Mouse (Mus musculus) urinary bladder, postnatal 14 days (tissue): Measurements from ENCODE around the gene Isoc2a.
A peak's percentile ranks its signal among the peaks of the same experiment; 100 is the strongest.
"Not testable (repeated sequence)": the region's sequence is repeated elsewhere in the genome, so short reads cannot be mapped to it uniquely, and the experiment has no call there.

Source experiments
- DNase-seq: peaks from one replicate; pipeline ENCODE4 v3.0.0; 2021; ENCODE audit warnings: low spot score

Isoc2a gene

DNA sequence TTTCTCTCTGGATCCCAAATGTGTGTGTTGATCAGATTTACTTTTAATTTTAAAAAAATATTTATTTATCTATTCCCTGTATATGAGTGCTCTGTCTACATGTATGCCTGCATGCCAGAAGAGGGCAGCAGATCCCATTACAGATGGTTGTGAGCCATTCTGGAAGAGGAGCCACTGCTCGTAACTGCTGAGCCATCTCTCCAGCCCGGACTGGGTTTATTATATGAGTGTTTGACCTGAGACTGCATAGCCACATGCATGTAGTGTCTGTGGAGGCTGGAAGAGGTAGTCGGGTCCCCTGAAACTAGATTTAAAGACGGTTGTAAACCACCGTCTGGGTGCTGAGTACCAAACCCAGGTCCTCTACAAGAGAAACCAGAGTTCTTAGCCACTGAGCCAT, 11.9 kb upstream of the Isoc2a start:
- DNase-seq: peak; percentile 49

DNA sequence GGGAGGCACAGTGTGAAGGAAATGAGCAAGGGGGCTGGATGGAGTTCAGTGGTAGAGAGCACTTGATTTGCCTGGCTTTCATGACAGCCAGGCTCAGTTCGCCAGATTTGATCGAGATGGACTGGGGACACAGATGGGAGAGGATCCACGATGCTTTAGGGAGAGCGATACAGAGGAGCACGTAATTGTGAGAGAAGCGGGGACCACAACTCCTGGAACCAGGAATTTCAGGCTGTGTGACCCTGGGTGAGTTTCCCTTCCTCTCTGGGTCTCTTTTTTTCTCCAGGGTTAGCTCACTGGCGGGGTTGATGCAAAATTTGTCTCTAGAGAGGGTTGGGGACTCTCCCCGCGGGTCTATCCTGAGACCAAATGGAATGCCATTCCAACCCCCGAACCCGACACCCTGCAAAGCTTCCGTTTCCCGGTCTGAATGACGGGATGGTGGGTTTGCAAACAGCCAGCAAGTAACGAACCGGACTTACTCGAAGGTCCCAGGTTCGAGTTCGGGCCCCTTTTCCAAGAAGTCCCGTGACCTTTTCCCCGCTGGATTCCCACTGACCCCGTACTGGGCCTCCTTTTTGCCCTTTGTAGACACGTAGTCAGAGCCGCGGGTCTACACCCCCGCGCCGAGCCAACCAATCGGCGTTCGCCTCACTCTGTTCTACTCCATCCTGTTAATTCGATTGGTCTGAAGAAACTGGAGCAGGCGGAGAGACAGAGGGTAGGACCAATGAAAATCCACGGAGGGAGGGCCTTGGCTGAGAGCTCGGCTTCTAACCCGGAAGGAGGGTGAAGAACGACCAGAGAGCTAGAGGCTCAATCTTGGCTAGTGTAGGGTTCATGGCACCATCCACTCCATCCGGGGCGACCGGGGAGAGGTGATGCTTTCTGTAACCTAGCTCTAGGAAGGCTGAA, 11.1 kb upstream of the Isoc2a start:
- DNase-seq: peak; percentile 97

DNA sequence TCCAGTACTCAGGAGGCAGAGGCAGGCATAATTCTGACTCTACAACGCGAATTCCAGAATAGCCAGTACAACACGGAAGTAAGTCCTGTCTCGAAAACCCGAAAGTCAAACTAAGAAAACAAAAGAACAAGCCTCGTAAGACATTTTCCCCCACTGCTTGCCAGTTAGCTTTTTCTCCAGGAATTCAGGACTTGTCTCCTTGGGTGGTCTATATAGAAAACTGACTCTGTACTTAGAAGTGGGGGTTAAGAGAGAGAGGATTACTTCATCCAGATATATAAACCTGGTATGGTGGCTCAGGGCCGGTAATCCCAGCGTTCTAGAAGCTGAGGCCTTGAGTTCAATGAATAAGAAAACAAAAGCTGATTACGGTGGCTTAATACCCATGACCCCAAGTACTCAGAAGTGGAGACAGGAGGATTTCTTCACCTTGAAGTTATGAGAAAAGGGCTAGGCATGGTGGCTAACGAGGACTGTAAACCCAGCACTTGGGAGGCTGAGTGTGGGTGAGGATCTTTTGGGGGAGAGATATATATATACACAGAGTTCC, 10.2 kb upstream of the Isoc2a start:
- no peak for DNase-seq

DNA sequence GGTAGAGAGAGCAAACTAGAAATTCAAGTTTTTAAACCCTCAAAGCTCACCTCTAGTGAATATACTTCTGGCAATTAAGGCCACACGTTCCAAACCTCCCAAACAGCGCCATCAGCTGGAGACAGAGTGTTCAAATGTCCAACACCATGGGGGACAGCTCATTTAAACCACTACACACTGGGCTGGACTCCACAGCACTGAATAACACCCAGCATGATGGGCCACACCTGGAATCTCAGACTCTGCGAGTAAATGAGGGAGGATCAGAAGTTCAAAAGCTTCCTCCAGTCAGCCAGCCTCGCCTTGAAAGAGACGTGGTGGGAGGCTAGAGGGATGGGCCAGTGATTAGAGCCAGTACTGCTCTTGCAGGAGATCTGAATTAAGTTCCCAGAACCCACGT, 6.8 kb upstream of the Isoc2a start, which contains the start of gene Isoc2b:
Gene Isoc2b, minus strand, starts transcription at position 126 of the 400 bp plus-strand sequence.
- no peak for DNase-seq

DNA sequence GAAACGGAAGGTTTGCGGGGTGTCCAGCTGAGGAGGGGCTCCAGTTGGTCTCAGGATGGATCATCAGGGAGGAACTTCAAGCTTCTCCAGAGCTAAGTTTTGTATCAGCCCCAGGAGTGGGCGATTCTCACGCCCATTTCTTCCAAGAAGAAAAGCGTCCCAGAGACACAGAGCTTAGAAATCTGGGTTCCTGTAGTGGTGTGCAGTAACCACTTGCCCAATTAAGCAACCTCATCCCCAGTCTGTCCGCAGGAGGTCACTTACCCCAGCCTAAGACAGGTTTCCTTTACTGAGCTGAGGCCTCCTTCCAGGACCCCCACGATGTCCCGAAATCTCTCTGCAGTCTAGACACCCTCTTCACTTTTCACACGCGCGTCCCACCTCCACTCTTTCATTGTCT, 273 bp downstream of the Isoc2a start:
- DNase-seq: no peak

DNA sequence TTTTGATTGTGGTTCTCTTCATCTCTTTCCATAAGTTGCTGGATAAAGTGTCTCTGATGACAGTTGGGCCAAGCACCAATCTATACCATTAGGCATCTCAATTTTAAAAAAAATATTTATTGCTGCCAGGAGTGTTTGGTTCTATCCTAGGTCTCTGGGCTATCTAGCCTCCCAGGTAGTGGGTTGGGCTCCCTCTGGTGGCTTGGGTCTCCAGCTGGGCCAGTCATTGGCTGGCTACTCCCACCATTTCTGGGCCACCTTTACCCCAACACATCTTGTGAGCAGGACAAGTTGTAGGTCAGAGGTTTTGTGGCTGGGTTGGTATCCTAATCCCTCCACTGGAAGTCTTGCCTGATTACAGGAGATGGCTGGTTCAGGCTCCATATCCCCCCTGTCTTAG, 1.2 kb downstream of the Isoc2a start:
- peak; percentile 22 for DNase-seq

DNA sequence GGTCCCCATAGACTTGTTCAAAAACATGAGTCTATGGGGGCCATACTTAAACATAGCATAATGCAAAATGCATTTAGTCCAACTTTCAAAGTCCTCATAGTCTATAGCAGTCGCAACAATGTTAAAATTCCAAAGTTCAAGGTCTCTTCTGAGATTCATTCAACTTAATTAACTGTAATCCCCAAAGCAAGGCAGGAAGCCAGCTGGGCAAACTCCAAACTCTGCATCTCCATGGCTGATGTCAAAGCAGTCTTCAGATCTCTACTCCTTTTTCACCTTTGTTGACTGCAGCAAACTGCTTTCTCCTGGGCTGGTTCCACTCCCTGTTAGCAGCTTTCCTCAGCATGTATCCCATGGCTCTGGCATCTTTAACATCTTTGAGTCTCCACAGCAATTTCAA, 2.1 kb downstream of the Isoc2a start:
- not testable (repeated sequence) for DNase-seq

DNA sequence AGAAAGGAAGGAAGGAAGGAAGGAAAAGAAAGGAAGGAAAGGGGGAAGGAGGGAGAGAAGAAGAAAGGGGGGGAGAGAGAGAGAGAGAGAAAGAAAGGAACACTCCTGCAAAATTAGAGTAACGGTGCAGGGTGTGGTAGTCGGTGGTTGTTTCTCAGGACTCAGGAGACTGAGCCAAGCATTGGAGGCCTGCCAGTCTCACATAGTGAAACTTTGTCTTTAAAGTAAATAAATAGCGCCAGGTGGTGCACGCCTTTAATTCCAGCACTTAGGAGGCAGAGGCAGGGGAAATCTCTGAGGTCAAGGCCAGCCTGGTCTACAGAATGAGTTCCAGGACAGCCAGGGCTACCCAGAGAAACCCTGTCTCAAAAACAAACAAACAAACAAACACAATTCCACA, 9.7 kb downstream of the Isoc2a start:
- peak; percentile 26 for DNase-seq

DNA sequence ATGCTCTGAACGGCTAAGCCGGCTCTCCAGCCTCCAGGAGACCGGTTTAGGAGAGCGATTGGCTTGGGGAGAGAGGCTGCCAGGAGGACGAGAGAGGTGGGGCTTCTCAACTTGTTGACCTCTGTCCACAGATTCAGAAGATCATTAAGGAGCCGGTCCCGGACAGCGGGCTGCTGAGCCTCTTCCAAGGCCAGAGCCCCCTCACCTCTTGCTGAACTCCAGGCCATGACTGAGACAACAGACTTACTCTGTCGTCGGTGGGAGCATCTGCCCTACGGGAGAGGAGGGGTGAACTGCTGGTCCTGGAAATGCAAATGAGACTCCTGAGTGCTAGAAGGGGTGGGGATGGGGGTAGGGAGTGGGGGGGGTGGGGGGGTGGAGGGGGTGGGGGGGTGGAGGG, 18.2 kb downstream of the Isoc2a start:
- DNase-seq: no peak

DNA sequence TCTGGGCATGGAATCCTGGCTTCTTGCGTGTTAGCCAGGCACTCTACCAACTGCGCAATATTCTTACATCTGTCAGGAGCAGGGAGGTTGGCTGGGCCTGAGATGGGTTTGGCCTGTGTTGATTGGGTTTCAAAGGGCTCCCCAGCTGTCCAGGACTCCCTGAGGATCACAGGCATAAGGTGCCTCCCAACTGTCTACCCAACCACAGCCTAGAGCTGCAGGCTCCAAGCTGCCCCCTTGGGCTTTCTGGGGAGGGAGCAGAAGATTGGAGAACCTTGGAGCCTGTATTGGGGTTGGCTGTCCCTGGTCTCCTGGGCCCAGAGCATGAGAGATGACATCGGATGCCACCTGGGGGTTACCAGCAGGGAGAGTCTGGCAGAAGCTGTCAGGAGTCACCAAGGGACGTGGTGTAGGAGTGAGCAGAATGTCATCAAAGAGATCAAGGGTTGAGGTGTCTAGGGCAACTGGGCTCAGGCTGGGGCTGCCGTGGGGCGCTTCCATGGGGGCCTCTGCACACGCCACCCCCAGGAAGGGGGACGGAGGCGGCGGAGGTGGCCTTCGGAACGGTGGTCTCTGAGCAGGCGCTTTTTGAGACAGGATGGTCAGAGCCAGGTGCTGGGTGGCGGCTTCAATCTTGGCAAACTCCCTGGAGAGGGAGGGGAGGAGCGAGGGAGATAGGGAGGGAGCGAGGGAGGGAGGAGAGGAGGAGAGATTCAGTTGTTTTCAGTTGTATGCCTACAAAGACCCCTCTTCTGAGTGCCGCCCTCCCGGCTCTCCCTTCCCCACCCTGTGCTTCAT, 22.1 kb downstream of the Isoc2a start:
- DNase-seq: no peak

DNA sequence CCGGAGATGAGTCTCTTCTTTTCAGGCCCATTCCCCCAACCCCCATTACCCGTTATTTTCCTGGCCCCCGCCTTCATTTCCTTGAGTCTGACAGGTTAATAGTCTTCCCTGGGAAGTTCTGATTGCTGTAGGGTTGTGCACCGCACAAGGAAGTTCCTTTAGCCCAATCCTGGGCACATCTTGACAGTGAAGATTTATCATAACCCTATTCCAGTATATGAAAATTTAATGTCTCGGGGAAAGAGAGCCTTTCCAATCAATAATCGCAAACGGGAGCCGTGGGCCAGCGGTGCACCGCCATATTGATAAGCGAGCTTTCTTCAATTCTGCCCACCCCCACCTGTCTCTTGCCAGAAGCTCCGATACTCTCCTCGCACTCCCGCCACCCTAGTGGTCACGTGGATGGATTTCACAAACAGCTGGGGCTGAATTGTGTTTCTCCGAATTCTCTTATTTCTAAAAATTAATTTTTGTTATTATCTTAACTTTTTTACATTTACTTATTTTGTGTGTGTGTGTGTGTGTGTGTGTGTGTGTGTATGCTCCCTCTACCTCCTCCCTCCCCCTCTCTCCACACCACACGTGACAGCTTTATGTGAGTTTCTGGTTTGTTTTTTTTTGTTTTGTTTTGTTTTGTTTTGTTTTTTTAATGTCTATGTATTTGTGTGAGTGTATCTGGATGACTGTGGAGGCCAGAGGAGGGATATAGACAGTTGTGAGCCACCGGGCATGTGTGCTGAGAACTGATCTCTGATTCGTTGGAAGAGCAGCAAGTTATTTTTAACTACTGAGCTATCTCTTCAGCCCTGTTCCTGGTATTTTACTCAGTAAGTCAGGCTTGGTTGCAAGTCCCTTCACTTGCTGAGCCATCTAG, 22.9 kb downstream of the Isoc2a start:
- peak; percentile 56 for DNase-seq

DNA sequence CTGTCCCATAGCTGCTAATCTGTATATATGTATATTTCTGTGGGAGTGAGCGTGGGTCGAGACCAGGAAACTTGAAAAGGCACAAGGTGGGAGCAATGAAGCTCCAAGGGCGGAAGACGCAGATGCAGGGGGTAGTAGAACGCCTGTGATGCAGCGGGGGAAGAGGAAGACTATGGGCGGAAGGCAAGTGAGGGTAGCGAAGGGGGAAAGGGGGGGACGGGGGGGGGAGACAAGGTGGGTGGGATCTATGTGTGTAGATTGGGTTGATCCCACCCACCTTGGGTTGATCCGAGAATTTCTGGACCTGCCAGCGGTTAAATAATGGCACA, 23.5 kb downstream of the Isoc2a start:
- DNase-seq: no peak

DNA sequence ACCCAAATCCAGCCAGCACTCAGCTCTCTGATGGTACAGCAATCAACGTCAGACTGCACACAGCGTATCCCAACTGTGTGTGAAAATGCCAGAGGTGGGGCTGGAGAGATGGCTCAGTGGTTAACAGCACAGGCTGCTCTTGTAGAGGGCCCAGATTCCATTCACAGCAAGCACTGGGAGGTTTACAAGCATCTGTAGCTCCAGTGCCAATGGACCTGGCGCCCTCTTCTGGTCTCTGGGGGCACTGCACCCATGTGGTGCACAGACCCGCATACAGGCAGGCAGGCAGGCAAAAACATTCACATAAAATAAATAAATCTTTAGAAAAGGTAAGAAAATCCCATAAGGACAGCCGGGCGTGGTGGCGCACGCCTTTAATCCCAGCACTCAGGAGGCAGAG, 24.2 kb downstream of the Isoc2a start:
- DNase-seq: no peak

DNA sequence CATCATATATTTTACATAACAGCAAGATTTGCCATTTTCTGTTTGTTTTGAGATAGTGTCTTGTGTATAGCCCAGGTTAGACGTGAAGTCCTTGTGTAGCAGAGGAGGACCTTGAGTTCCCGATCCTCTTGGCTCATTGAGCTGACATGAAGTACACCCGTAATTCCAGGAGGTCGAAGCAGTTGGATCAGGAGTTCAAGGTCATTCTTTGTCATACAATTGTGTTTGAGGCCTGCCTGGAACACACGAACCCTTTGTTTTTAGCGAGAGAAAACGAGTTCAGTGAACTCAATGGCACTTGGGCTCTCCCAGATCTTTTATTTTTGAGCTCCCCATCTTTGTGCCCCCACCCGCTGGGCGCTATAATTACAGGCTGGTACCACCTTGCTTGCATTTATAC, 25.5 kb downstream of the Isoc2a start:
- no peak for DNase-seq

DNA sequence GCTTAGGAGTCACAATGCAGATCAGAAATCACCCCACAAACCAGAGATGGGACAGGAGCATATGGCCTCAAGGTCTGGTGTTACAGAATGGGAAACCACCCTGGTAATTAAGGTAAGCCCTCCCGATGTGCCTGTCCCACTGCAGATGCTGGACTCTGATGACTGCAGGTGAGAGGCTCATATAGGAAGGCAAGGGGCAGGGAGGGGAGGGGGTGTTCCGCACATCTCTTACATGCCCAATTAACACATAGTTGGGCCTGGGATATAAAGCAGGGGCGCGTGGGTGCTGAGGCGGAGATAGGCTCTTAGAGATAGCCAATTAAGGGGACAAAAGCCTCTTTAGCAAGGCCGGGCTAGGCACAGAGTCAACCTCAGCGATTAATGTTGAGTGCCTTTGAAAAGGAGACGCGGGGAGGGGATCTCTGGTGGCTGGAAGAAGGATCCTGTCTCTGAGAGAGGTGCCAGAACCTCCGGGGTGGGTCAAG, 29.6 kb downstream of the Isoc2a start, which contains the start of gene Gm36210:
Gene Gm36210, minus strand, starts transcription at position 51 of the 485 bp plus-strand sequence.
- DNase-seq: no peak

DNA sequence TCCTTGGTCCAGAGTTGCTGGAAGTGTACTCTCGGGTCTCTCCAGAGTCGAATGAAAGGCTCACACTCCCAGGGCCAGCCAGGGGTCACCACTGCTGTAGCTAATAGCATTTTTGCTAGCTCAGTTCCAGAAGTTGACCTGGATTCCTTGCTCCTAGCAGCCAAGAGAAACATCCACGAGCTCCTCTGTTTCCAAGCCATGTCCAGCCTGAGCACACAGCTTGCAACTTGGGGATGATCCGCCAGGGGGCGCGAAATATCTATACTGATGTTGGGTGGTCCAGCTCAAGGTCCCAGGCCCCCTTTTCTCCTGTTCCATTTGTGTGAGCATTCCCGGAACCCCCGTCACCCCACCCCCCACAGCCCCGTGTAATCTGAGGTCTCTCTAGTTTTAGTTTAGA, 34.6 kb downstream of the Isoc2a start:
- DNase-seq: peak; percentile 64

DNA sequence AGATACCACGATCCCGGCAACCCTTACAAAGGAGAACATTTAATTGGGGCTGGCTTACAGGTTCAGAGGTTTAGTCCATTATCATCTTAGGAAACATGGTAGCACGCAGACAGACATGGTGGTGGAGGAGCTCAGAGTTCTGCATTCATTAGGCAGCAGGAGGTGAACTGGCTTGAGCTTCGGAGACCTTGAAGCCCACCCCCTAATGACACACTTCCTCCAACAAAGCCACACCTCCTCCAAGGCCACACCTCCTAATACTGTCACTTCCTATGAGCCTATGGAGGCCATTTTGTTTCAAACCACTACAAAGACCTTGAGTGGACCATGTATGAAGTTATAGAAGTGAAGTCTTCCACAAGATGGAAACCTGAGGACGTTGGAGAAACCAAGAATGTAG, 35.3 kb downstream of the Isoc2a start:
- DNase-seq: no peak

DNA sequence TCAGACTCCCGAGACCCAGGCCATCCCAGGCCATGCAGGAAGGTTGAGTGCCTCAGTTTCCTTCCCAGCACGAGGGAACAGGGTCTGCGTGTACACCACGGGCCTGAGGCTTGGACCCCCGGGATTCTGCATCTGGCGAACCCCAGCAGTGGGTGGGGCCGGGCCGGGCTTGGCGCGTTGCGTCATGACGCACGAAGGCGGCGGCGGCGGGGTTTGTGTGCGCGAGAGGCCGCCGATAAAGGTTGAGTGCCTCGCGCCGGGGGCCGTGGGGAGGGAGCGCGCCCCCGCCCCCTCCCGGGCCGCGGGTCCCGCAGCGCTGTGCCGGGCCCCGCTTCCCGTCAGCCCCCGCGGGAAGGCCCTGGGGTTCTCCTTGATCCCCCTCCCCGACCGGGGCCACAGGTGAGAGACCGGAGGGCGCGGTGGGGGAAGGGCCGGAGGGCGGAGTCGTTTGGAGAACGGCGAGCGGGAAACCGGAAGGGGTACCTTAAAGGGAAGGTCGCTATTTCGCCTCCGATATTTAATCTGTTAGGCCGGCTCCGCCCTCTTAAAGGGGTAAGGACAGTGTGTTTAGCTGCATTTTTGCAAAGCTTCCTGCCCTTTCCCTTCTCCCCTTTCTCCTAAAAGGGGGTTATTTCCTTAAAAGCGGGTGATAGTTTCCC, 38.2 kb downstream of the Isoc2a start, which contains the start of gene Zfp628:
Gene Zfp628, plus strand, starts transcription at position 211 of the 659 bp plus-strand sequence.
- DNase-seq: peak; percentile 93

DNA sequence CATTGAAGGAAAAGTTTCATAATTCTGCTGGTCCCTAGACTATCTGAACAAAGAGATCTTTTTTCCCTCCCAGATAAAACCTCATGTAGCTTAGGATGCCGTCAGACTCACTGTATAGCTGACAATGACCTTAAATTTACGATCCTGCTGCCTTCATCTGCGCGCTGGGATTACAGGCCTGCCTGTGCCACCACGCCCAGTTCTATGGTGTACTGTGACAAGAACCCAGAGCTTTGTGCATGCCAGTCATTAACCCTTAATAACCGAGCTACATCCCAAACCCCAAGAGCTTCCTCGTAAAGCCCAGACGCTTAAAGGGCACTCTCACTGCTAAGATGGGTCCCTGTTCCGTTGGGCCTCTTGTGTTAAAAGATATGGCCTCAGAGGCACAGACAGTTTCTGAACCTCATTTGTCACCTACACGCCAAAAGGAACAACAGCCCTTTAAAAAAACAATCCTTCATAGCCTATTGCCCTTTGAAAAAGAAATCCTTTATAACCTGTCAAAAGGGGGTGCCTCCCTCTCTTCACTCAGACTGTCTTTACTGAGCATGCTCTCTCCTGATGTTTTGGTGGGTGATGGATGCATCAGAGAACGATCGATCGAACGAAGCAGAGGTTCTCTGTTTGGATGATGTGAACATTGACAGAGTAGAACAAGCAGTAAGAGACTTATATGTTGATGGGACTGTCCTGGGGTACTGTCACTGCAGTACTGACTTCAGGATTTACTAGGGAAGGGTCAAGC, 38.9 kb downstream of the Isoc2a start:
- DNase-seq: no peak

DNA sequence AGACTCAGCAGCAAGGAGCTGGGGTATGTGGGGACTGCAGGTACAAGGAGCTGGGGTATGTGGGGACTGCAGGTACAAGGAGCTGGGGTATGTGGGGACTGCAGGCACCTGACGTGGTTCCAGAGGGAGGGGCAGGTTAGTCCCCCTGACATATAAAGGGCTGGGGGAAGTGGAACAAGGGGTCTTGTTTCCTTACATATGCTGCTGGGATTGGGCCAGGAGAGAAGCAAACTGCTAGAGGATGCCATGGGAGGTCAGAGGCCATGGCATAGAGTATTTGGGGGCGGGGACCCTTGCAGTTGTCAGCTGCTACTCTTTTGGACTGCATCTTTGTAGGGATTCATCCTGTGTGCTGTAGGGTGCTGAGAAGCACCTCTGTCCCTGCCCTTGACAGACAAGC, 40.5 kb downstream of the Isoc2a start:
- no peak for DNase-seq
